Mouse (Mus musculus): ENCODE results near the gene Ifitm5.

- TF ChIP-seq CTCF (IDR thresholded peaks at IDR 0.05; ENCODE audit: low read depth) (no peak), EP300 (IDR thresholded peaks at IDR 0.05; ENCODE audit: low read depth) (no peak)
These were observed 37.1 kb downstream of the Ifitm5 start for GRCm38 (mm10) chr7:140912846-140913482.
